Mouse (Mus musculus) CD4-positive, CD25-positive, alpha-beta regulatory T cell, adult 9 weeks (primary cell): Measurements from ENCODE around the gene Boc. TPM values are rescaled to one million over a fixed set of nuclear protein-coding genes. Genes with fewer than 3 reads are reported as not detected.

Experiments
- polyA plus RNA-seq: library from polyadenylated mRNA; unstranded; fragments of 100-300 nt; shearing (Covaris generic); gene quantifications from one replicate; pipeline ENCODE4 v1.2.1, GENCODE M21; 2017

The Boc gene
- polyA plus RNA-seq, result 1.2 TPM

GRCm38 (mm10) chr16:44558471-44559329 lies at the start of gene Boc:
TSS of gene Boc (minus strand) at chr16:44558897.

Other genes with a start within 250 kb of the Boc start
- 36.3 TPM for gene Sidt1, start 225.7 kb downstream of the Boc start, polyA plus RNA-seq
- gene Spice1, start 211.8 kb downstream of the Boc start, polyA plus RNA-seq, result 45.6 TPM
- gene Cfap44, start 164.1 kb downstream of the Boc start, polyA plus RNA-seq, result not detected
- gene Nepro, start 165.4 kb upstream of the Boc start, polyA plus RNA-seq, result 9.5 TPM
- gene Gtpbp8, start 187.5 kb upstream of the Boc start, polyA plus RNA-seq, result 46.1 TPM
- 47.2 TPM for gene Cd200r1, start 206.8 kb upstream of the Boc start, polyA plus RNA-seq